Mouse (Mus musculus) adrenal gland, adult (tissue): ENCODE results near the gene Rbms3.

Experiments used
- DNase-seq, 2 experiments: peaks; one replicate each; pipeline ENCODE4 v3.0.0; 2022 to 2023; ENCODE audit warnings: low spot score in 1 of 2; ENCODE audit not compliant: inconsistent age in 2 of 2

Rbms3 gene

DNA sequence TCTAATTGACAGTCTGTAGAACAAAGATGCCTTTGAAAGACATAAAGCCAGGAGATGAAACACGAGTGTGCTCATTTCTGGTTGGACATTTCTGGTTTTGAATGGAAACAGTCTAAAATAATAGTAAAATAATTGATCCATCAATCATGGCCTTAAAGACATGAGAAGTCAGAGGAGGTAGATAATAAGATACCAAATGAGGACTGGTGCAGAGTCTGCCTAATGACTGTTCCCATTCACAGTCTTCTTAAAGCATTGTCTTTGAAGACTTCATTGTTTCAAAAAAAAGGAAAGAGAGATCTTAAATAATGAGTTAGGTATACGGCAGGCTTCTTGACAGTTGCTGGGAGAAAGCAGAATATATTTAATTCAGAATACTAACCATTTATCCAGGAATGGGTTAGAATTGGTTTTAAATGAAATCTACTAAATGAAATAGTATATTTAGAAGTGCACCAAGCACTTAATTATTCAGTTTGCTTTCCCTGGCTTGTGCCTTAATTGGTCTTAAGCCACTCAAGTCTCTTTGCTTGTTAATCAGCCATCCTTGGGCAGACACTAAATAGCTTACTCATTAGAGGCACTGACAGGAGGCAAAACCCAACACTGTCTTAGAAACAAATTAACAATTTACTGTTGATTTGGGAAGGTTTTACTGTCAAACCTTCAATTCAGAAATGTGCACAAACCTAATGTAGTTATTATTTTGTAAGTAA is 834.3 kb downstream of the Rbms3 start:
- DNase-seq: no peak

DNA sequence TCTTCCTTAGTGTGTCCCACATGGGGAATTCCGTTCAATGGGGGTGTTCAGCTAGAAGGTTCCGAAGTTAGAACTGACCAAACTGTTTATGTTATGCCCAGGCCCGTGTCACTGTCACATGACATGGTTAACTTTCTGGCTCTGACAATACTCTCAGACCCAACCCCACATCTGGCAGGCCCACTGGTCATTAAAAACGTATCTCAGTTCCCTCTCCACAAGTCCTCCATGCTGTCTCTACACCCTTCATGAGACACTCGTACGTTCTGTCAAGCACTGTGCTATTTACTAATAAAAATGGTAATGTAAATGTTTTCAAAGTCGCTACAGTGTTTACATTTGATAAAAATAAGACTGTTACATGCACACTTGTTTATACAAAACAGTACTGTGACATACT is 837.9 kb downstream of the Rbms3 start:
- no peak for DNase-seq

DNA sequence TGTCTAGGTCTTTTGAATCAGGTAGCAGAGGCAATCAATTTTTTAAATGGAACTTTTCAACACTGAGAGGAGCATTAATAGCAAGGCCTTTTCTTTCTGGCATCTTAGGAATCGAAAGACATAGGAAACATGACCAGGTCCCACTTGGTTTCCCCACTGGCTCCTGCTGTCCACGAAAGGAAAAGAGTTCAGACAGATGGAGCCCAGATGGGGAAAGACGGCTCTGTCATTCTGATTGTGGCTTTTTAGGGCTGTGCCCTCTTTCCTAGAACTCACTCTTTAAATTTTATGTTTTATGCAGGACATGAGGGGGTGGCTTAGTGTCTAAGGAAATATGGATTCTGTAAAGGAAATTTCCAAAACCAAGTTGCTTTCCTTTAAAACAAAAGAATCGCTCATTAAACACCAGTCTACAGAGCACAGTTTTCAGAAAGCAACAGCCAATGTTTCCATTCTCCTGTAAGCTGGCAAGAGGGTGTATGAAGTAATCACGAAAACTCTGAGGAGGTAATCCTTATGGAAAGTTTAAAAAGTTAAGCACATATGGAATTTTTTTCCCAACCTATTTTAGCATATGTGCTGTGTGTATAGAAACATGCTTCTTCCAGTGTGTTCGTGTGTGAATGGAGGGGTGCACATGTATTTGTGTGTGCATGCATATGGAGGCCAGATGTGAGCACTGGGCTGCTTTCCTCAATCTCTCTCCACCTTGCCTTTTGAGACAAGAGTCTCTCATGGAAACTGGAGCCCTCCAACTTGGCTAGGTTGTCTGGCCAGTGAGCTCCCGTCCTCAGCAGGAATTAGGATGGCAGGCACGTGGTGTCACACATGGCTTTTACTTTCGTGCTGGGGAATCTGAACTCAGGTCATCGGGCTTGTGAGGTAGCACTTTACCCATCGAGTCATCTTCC is 843.3 kb downstream of the Rbms3 start:
- no peak for DNase-seq

DNA sequence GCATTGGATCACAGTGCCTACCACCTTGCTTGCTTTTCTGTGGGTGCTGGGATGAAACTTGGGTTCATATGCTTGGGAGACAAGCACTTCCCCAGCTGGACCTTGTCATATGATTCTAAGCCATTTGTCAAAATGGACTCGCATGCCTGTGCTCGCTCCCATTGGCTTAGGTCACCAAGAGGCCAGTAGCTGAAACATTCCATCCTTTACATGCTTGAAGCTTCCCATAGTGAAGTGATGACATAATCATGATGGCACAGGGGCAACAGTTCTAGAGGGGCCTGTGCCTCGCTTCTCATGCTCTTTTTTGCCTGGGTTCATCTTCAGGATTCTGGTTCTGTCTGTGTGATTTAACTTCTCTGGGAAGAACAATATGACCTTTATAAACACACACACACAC is 857.9 kb downstream of the Rbms3 start:
- DNase-seq: no peak

DNA sequence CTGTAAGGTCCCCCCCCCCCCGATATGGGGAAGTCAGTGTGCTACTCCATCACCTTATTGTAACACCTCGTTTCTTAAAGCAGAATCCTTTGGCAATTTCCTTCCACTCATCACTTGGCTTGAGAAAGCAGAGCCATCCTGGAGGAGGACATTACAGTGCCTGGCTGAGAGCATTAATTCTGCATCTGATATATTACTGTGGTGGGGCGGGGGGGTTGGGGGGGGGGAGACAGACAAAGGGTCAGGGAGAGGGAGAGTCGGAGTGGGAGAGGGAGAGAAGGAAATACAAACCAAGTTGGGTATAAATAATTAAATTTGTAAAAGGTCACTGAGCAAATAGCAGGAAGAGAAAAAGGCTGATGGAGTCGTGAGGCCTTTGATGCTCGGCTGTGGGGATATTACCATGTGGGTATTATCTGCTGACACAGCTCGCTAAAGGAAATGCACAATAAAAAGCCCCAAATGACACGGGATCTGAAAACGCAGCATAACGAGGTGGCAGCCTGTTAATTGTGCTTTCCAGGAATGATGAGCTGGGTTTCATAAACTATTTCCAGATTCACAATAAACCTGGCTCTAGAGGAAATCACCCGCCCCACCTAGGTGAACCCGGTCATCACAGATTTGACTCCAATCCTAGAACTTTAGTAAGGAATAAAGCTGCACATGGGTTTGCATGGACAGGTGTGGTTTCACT is 860.2 kb downstream of the Rbms3 start:
- no peak for DNase-seq

DNA sequence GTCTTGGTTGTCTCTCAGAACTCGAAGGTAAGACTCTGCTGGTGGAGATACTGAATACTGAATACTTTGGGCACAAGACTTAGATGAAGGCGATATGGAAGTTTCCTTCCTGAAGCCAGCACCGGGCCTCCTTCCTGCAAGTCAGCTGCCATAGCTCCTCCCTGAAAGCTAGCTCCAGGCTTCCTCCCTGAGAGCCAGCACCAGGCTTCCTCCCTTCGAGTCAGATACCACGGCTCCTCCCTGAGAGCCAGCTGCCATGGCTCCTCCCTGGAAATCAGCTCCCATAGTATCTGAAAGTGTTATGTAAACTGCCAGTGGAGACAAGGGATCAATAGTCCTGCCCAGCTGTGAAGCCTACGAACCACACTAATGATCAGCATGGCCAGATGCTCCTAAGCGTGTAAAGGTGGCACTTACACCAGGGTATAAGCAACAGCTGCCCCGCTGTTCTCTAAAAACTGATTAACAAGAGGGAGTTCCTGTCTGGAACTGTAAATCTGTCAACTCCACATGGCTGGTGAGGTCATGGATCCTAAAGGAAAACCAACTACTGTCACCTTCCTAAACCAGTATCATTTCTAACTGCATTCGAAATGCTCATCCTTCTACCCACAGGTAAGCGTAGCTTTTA is 867.2 kb downstream of the Rbms3 start:
- DNase-seq: no peak

DNA sequence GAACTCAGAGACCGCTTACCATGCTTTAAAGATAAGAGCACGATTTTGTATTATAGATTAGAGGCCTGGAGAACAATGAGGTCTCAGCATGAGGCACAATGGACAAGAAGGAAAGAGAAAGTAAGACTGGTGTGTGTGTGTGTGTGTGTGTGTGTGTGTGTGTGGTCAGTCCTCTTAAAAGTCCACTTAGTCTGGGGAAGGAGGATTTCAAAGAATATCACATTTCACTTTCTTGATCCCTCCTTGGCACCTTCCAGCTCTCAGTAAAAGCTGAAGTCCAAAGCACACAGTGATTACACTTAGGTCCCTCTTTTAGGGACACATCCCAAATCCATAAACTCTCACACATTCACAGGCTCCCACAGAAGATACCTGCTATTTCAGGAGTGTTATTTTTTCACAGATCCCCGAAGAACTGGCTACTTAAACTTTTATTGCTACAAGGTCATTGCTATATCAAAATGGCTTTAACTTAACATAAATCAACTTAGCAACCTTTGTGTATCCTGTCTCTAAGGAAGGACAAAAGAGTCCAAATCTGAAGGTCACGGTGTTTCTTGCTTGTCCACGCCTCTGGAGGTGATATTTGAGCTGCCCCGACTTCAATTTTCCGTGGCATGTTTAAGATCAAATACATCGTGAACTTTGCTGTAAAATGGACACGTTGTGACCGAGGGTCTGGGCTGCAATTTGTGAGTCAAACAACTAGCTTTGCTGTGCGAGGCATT is 880.7 kb downstream of the Rbms3 start:
- peak in 1 of 2 experiments; percentile 31 for DNase-seq

DNA sequence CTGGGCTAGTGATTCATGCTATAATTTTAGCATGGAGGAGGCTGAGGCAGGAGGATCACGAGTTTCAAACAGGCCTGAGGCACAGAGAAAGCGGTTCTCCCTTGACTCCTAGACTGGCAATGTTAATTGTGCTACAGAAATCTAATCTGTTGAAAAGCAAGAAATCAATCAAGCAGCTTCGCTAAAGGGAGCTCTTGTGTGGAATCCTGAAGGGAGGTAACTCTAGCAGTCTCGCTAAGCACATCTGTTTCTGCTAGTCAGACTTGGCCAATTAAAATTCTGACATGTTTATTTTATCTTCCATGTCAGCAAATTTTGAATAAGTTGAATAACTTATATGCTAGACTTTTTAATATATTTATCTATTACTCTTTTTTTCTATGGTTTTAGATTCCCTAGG is 881.4 kb downstream of the Rbms3 start:
- no peak for DNase-seq

DNA sequence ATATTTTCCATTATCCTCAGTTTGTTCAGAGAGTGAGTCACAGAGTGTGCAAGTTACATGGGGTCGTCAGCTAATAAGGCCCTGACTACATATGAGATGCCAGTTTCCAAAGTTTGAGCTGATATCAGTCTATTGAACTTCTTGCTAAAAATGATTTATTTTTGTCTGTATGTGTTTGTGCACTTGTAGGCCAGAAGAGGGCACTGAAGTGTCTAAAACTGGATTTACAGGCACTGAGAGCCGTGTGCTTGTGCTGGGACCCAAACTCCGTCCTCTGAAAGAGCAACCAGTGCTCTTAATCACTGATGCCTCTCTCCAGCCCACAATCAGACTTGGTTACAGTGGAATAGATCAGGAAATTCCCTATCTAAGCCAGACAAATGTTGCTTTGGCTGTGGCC is 882.8 kb downstream of the Rbms3 start:
- no peak for DNase-seq

DNA sequence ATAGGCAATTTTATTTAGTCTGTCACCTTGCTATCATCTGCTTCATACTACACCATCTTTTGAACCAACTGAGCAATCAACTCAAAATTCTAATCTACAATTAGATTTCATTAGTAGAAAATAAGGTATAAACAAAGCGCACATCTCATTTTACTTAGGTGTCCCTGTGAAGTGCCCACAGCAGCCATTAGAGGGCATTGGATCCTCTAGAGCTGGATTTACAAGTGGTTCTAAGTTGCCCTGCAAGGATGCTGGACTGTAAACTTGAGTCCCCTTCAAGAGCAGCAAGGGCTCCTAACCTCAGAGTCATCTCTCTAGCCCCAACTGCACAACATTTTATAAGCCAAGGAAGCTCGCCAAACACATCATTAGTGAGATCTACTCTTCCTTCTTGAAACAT is 891.9 kb downstream of the Rbms3 start:
- no peak for DNase-seq

DNA sequence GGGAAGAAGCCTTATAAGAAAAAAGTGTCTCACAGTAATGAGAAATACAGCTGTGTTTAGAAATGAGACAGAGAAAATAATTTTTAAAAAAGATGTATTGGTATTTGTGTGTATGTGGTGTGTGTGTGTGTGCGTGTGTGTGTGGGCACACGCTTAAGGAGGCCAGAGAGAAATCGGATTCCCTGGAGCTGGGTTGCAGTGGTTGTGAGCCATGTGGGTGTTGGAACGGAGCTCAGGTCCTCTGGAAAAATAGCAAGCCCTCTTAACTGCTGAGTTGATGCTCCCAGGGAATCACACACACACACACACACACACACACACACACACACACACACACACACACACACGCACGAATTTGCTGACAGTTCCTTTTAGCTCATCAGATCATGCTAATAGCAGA is 900.5 kb downstream of the Rbms3 start:
- DNase-seq: no peak

DNA sequence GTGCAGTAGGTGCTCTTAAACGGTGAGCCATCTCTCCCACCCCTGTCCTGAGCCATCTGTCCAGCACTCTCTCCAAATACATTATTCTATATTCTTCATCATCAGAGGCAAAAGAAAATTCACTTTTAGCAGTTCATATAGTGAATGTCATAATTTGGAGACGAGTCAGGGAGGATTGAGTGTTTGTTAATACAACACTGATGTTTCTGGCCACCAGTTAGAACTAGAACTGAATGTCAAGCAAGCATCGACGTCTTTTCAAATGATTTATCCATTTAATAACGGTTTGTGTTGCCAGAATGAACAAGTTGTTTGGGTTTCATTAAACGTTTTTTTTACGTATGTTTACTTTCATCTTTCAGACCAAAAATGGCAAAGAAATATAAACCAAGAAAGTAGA is 901.1 kb downstream of the Rbms3 start:
- DNase-seq: no peak

DNA sequence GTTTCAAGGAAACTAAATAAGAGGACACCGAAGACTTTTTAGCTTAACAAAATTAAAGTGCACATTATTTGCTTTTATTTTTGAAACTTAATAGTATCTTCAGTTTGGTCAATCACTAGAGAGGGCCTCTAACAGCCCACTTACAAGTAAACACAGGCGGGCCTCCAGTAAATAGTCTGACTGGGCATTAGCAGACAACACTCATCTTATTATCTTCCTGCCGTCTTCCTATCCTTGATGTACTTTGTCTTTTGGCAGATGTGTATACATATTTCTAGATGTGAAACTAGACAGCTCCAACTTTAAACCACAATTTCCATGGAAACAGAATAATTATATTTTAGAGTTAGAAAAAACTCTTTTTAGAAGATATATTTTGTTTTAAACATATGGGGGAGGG is 901.6 kb downstream of the Rbms3 start:
- no peak for DNase-seq

DNA sequence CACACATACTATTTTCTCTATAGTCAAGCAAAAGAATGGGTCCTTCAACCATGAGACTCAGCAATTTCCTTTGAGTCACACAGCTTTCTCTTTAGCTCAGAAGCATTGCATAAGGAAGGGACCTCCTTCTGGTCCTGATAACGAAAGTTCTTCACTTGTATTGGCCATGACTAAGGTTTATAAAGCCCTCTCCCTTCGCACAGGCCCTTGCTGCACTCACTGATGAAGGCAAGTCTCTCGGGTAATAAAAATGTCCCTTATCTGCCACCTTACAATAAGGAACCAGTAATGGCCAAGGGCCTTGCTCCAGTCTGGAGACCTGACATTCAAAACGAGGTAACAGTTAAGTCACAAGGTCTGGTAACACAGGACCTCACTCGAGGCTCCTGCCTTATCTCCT is 905.1 kb downstream of the Rbms3 start:
- DNase-seq: no peak

DNA sequence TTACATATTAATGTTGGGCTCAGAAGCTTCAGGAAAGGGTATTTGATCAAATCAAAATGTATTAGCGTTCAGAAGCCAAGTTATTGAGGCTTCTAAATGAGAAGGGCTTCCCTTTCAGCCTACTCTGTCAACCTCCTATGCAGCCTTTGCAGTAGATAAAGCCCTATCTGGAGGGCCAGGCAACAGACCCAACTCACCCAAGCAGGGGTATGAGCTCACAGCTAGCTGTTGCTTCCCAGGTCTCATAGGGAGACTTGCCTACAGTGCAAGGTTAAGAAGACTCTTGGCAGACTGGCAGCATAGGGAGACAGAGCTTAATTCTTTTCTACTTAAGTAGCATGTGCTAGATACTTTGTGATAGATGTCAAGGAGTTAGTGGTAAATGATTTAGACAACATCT is 926.6 kb downstream of the Rbms3 start:
- DNase-seq: no peak

DNA sequence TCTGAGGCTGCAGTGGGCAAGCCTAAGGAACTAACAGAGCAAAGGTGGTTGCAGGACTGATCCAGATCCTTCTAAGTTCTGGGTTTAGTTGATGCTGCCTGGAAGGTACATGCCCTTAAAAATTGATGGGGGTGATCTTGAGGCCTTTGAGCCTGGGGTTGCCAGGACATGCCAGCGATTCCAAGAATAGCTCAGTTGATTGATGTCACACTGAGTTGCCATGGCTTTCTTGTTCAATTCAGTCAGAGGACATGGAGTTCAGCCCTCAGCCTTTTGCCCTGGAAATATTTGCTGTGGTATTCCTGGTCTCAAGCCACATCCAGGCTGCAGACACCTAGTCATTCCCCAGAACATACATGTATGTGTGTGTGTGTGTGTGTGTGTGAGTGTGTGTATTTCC is 927.1 kb downstream of the Rbms3 start:
- DNase-seq: peak in 1 of 2 experiments; percentile 7

DNA sequence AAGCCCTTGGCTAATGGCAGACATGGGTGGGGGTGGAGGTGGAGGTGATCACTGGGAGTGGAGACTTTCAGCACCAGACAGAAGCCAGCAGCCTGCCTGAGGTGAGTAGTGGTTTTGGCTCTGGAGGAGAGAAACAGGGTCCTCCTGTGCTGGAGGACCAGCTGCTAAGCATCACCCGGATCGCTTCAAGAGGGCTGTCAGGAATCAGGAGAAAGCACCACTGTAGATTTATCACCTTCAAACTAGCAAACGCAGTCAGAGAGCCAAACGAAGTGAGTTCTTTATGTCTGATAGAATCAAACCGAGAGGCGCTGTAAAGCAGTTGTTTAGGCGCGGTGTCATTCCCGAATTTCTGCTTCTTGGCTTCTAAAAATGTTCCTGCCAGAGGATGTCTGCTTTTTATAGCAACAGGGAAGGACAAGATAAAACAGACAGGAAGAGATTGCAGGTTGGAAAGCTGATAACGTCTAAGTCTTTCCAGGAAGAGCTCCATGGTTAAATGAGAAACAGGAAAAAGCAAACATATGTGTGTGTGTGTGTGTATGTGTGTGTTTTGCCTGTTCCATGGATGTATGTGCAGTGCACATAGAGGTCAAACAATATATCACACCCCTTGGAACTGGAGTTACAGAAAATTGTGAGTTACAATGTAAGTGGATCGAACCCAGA is 928.1 kb downstream of the Rbms3 start:
- DNase-seq: peak; percentile 5 to 30

DNA sequence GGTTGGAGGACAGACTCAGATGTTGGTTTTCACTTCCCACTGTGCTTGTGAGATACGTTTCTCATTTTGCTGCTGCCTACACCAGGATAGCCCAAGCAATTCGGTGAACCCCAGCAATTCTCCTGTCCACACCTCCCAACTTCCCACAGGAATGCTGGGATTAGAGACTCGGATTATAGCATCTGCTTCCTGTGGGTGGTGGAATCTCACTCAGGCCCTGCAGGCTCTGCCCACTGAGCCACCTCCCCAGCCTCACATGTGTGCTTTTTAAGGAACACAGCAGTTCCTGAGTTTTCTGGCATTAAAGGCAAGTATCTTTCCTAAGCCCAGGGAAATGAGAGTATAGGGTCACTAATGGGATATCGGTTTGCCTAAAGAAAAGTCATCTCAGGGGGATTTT is 941.1 kb downstream of the Rbms3 start:
- no peak for DNase-seq

DNA sequence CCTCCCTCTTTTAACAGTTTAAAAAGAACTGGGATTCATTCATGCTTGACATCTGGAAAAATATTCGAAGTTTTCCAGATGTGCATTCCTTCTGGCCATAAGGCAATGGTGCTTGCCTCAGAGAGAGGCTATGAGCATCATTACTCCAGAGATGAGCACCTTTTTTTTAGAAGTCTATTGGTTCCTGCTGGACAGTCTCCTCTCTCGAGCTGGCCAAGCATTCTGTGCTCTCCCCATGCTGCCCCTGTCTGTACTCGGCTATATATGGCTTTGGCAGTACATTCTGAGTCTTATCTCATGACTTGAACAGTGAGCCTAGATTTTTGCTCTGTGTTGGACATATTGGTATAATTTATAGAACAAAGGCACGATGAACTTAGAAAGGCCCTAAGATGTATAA is 952.6 kb downstream of the Rbms3 start:
- no peak for DNase-seq

DNA sequence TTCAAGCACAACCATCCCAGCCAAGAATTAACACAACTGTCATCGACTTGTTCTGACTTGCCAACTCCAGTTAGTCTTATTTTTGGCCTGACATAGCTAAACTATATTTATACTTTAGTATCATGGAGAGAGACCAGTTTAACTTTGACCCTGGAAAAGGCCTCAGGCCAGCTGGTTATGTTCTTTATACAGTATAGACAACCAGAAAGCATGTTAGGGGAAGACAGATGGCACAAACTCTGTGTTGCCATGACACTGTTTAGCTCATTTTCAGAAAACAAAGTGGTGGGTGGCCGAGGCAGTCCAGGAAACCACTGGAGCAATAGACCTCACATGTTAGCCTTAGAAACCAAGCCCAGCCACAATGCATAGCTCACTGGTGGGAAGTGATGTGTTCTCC is 953.3 kb downstream of the Rbms3 start:
- DNase-seq: no peak
